Mouse (Mus musculus): ENCODE measurements around the gene Mecp2. TPM values are rescaled to one million over a fixed set of nuclear protein-coding genes. Genes with fewer than 3 reads are reported as not detected.

The Mecp2 gene
- polyA plus RNA-seq, 1 experiment from 2014 or later, result 14.0 TPM

GRCm38 (mm10) chrX:74084276-74084837 lies 50.8 kb downstream of the Mecp2 start:
- Histone ChIP-seq H3K27me3 (no peaks in the 10 kb centered on the region), H3K27ac (peak overlapping the region; percentile 97), H3K4me2 (peak overlapping the region; percentile 62), H3K9ac (peak overlapping the region; percentile 80), H3K36me3 (no peaks in the 10 kb centered on the region), H3K9me3 (no peaks in the 10 kb centered on the region), H3K4me3 (peak overlapping the region; percentile 55), H3K4me1 (replicated peaks) (peaks cover 20% of the 10 kb centered on the region)
- 15% methylated on average over 17 of the region's 17 CpGs for WGBS
- ATAC-seq (ENCODE audit: low FRiP score), result peak; percentile 6; the same call in 1 of the 2 replicates

GRCm38 (mm10) chrX:74070794-74071193 lies 64.4 kb downstream of the Mecp2 start:
- Histone ChIP-seq H3K4me1 (replicated peaks) (no peaks in the 10 kb centered on the region), H3K4me2 (no peak overlapping the region), H3K36me3 (no peaks in the 10 kb centered on the region), H3K27me3 (no peaks in the 10 kb centered on the region), H3K9ac (no peak overlapping the region), H3K4me3 (no peak overlapping the region), H3K9me3 (no peaks in the 10 kb centered on the region), H3K27ac (no peak overlapping the region)
- no peak for ATAC-seq (ENCODE audit: low FRiP score)

- no peak for ATAC-seq (ENCODE audit: low FRiP score)
- Histone ChIP-seq H3K27ac (no peak overlapping the region), H3K4me3 (no peak overlapping the region), H3K9me3 (no peaks in the 10 kb centered on the region), H3K9ac (no peak overlapping the region), H3K4me1 (replicated peaks) (no peaks in the 10 kb centered on the region), H3K27me3 (no peaks in the 10 kb centered on the region), H3K4me2 (no peak overlapping the region), H3K36me3 (no peaks in the 10 kb centered on the region)
- 87% methylated on average over 9 of the region's 9 CpGs for WGBS
Observed at GRCm38 (mm10) chrX:74067891-74068290, 67.3 kb downstream of the Mecp2 start.

GRCm38 (mm10) chrX:74045107-74045506 lies 90.1 kb downstream of the Mecp2 start:
- ATAC-seq (ENCODE audit: low FRiP score), result no peak
- H3K36me3 ChIP-seq, result no peaks in the 10 kb centered on the region
- H3K4me1 ChIP-seq (replicated peaks), result no peaks in the 10 kb centered on the region
- WGBS, result 71% methylated on average over 1 of the region's 1 CpGs
- no peak overlapping the region for H3K4me3 ChIP-seq
- H3K27ac ChIP-seq, result no peak overlapping the region
- no peaks in the 10 kb centered on the region for H3K9me3 ChIP-seq
- no peak overlapping the region for H3K4me2 ChIP-seq
- H3K27me3 ChIP-seq, result no peaks in the 10 kb centered on the region
- no peak overlapping the region for H3K9ac ChIP-seq

- H3K4me1 ChIP-seq (replicated peaks), result no peaks in the 10 kb centered on the region
- no peak overlapping the region for H3K4me2 ChIP-seq
- H3K27me3 ChIP-seq, result no peaks in the 10 kb centered on the region
- peaks cover 20% of the 10 kb centered on the region for H3K36me3 ChIP-seq
- no peak overlapping the region for H3K4me3 ChIP-seq
- 82% methylated on average over 5 of the region's 5 CpGs for WGBS
- no peak for ATAC-seq (ENCODE audit: low FRiP score)
- H3K9me3 ChIP-seq, result no peaks in the 10 kb centered on the region
- no peak overlapping the region for H3K27ac ChIP-seq
- H3K9ac ChIP-seq, result no peak overlapping the region
Observed at GRCm38 (mm10) chrX:74037702-74038375, 97.3 kb downstream of the Mecp2 start.

GRCm38 (mm10) chrX:74030000-74030399 lies 105.2 kb downstream of the Mecp2 start:
- no peak overlapping the region for H3K4me2 ChIP-seq
- H3K4me1 ChIP-seq (replicated peaks), result no peaks in the 10 kb centered on the region
- no peak overlapping the region for H3K4me3 ChIP-seq
- H3K27ac ChIP-seq, result no peak overlapping the region
- H3K9me3 ChIP-seq, result no peaks in the 10 kb centered on the region
- ATAC-seq (ENCODE audit: low FRiP score), result no peak
- no peaks in the 10 kb centered on the region; the same call in none of the 2 replicates for H3K36me3 ChIP-seq
- WGBS, result 85% methylated on average over 1 of the region's 1 CpGs
- H3K27me3 ChIP-seq, result no peaks in the 10 kb centered on the region
- H3K9ac ChIP-seq, result no peak overlapping the region

- WGBS, result 28% methylated on average over 53 of the region's 72 CpGs
- no peaks in the 10 kb centered on the region for H3K27me3 ChIP-seq
- peaks cover 12% of the 10 kb centered on the region for H3K4me1 ChIP-seq (replicated peaks)
- H3K9me3 ChIP-seq, result no peaks in the 10 kb centered on the region
- peak; percentile 89 for ATAC-seq (ENCODE audit: low FRiP score)
- H3K4me3 ChIP-seq, result peak within 1 kb of the TSS; percentile 52
- 0 out of 2 replicates have a peak, but pooled peaks cover 14% of the 10 kb centered on the region for H3K36me3 ChIP-seq
- H3K27ac ChIP-seq, result peak within 1 kb of the TSS; percentile 91
- peak within 1 kb of the TSS; percentile 60 for H3K4me2 ChIP-seq
- H3K9ac ChIP-seq, result peak within 1 kb of the TSS; percentile 87
Observed at GRCm38 (mm10) chrX:74023188-74024049, 111.7 kb downstream of the Mecp2 start, which contains the start of gene Irak1. TSS of gene Irak1 (minus strand) at chrX:74023918.

GRCm38 (mm10) chrX:74022795-74023187 lies 112.4 kb downstream of the Mecp2 start:
- Histone ChIP-seq H3K27me3 (no peaks in the 10 kb centered on the region), H3K4me2 (peak overlapping the region; percentile 60), H3K9me3 (no peaks in the 10 kb centered on the region), H3K4me3 (peak overlapping the region; percentile 52), H3K4me1 (replicated peaks) (peaks cover 12% of the 10 kb centered on the region), H3K9ac (peak overlapping the region; percentile 87), H3K27ac (peak overlapping the region; percentile 91), H3K36me3 (peaks cover 20% of the 10 kb centered on the region; the same call in 1 of the 2 replicates)
- WGBS, result 27% methylated on average over 6 of the region's 6 CpGs
- no peak for ATAC-seq (ENCODE audit: low FRiP score)

- H3K4me1 ChIP-seq (replicated peaks), result no peaks in the 10 kb centered on the region
- ATAC-seq (ENCODE audit: low FRiP score), result no peak
- H3K9ac ChIP-seq, result no peak overlapping the region
- no peak overlapping the region for H3K27ac ChIP-seq
- no peak overlapping the region for H3K4me2 ChIP-seq
- peaks cover 20% of the 10 kb centered on the region; the same call in 1 of the 2 replicates for H3K36me3 ChIP-seq
- 93% methylated on average over 1 of the region's 1 CpGs for WGBS
- H3K27me3 ChIP-seq, result no peaks in the 10 kb centered on the region
- H3K4me3 ChIP-seq, result no peak overlapping the region
- H3K9me3 ChIP-seq, result no peaks in the 10 kb centered on the region
Observed at GRCm38 (mm10) chrX:74014597-74014996, 120.6 kb downstream of the Mecp2 start.

GRCm38 (mm10) chrX:74008063-74008462 lies 127.1 kb downstream of the Mecp2 start:
- Histone ChIP-seq H3K27ac (no peak overlapping the region), H3K9me3 (no peaks in the 10 kb centered on the region), H3K4me2 (no peak overlapping the region), H3K27me3 (no peaks in the 10 kb centered on the region), H3K4me1 (replicated peaks) (no peaks in the 10 kb centered on the region), H3K4me3 (no peak overlapping the region), H3K9ac (no peak overlapping the region), H3K36me3 (no peaks in the 10 kb centered on the region)
- no peak for ATAC-seq (ENCODE audit: low FRiP score)
- 47% methylated on average over 8 of the region's 8 CpGs for WGBS

- no peak overlapping the region for H3K4me2 ChIP-seq
- no peaks in the 10 kb centered on the region for H3K9me3 ChIP-seq
- ATAC-seq (ENCODE audit: low FRiP score), result no peak
- WGBS, result 72% methylated on average over 21 of the region's 21 CpGs
- no peak overlapping the region for H3K4me3 ChIP-seq
- H3K27ac ChIP-seq, result no peak overlapping the region
- H3K4me1 ChIP-seq (replicated peaks), result no peaks in the 10 kb centered on the region
- H3K9ac ChIP-seq, result no peak overlapping the region
- no peaks in the 10 kb centered on the region for H3K36me3 ChIP-seq
- H3K27me3 ChIP-seq, result no peaks in the 10 kb centered on the region
Observed at GRCm38 (mm10) chrX:74006401-74006800, 128.8 kb downstream of the Mecp2 start.

- Histone ChIP-seq H3K4me3 (no peak overlapping the region), H3K4me1 (replicated peaks) (peaks cover 5% of the 10 kb centered on the region), H3K9me3 (no peaks in the 10 kb centered on the region), H3K27me3 (no peaks in the 10 kb centered on the region), H3K9ac (no peak overlapping the region), H3K27ac (no peak overlapping the region), H3K4me2 (no peak overlapping the region), H3K36me3 (no peaks in the 10 kb centered on the region)
- 61% methylated on average over 2 of the region's 2 CpGs for WGBS
- ATAC-seq (ENCODE audit: low FRiP score), result no peak
Observed at GRCm38 (mm10) chrX:74003644-74004043, 131.5 kb downstream of the Mecp2 start.
